Mouse (Mus musculus) E14TG2a.4 (cell line): ENCODE measurements around the gene Bhlhb9.

ENCODE experiments used
- H3K27me3 ChIP-seq: 2 replicates; pipeline ENCODE4 v1.6.1; 2014; ENCODE audit warnings: low read length, control low read depth; ENCODE audit not compliant: insufficient read depth
- H3K36me3 ChIP-seq: 2 replicates; pipeline ENCODE4 v1.6.1; 2014; ENCODE audit warnings: low read length, control low read depth; ENCODE audit not compliant: insufficient read depth
- H3K4me1 ChIP-seq: replicated peaks from 2 replicates; pipeline ENCODE4 v1.6.1; 2014; ENCODE audit warnings: low read depth, low read length, control low read depth
- H3K4me3 ChIP-seq: replicated peaks from 2 replicates; pipeline ENCODE4 v1.5.1; 2014; ENCODE audit warnings: mild to moderate bottlenecking, low read length
- H3K9me3 ChIP-seq: 2 replicates; pipeline ENCODE4 v1.6.1; 2014; ENCODE audit warnings: low read length, control low read depth
- CTCF ChIP-seq: conservative IDR thresholded peaks from 2 replicates; pipeline ENCODE4 v1.5.1; 2014; ENCODE audit warnings: low read length
- NANOG ChIP-seq: IDR thresholded peaks from 2 replicates; pipeline ENCODE4 v1.6.1; 2014; ENCODE audit warnings: borderline replicate concordance, low read length, mixed read lengths
- POU5F1 ChIP-seq: IDR thresholded peaks from 2 replicates; pipeline ENCODE4 v1.6.1; 2014; ENCODE audit warnings: low read length, borderline replicate concordance

Gene Bhlhb9

GRCm38 (mm10) chrX:135885411-135886233 is 88.2 kb downstream of the Bhlhb9 start:
- no peak for TF ChIP-seq NANOG
- TF ChIP-seq CTCF: no peak
- Histone ChIP-seq H3K4me1 (0 out of 2 replicates have a peak, but pooled peaks cover 7% of the 10 kb centered on the region), H3K36me3 (peaks cover 34% of the 10 kb centered on the region), H3K9me3 (no peaks in the 10 kb centered on the region), H3K4me3 (peak overlapping the region; percentile 89), H3K27me3 (no peaks in the 10 kb centered on the region)

GRCm38 (mm10) chrX:135886234-135886585 is 88.8 kb downstream of the Bhlhb9 start:
- TF ChIP-seq NANOG (no peak), POU5F1 (no peak), CTCF (no peak)
- peak overlapping the region; percentile 89 for H3K4me3 ChIP-seq
- peaks cover 34% of the 10 kb centered on the region for H3K36me3 ChIP-seq
- no peaks in the 10 kb centered on the region for H3K27me3 ChIP-seq
- H3K9me3 ChIP-seq: no peaks in the 10 kb centered on the region
- 0 out of 2 replicates have a peak, but pooled peaks cover 7% of the 10 kb centered on the region for H3K4me1 ChIP-seq

- Histone ChIP-seq H3K27me3 (no peaks in the 10 kb centered on the region), H3K36me3 (no peaks in the 10 kb centered on the region), H3K4me1 (0 out of 2 replicates have a peak, but pooled peaks cover 3% of the 10 kb centered on the region), H3K4me3 (no peak overlapping the region), H3K9me3 (no peaks in the 10 kb centered on the region)
- TF ChIP-seq CTCF (no peak), POU5F1 (no peak), NANOG (no peak)
Observed at GRCm38 (mm10) chrX:135916580-135916979, 119.2 kb downstream of the Bhlhb9 start.

GRCm38 (mm10) chrX:135917116-135917515 is 119.7 kb downstream of the Bhlhb9 start:
- no peak for TF ChIP-seq NANOG
- no peak for TF ChIP-seq CTCF
- no peak for TF ChIP-seq POU5F1
- Histone ChIP-seq H3K36me3 (no peaks in the 10 kb centered on the region), H3K9me3 (no peaks in the 10 kb centered on the region), H3K4me1 (0 out of 2 replicates have a peak, but pooled peaks cover 3% of the 10 kb centered on the region), H3K27me3 (no peaks in the 10 kb centered on the region), H3K4me3 (no peak overlapping the region)

- TF ChIP-seq NANOG (no peak), CTCF (no peak), POU5F1 (no peak)
- Histone ChIP-seq H3K9me3 (no peaks in the 10 kb centered on the region), H3K4me3 (no peak overlapping the region), H3K36me3 (no peaks in the 10 kb centered on the region), H3K4me1 (0 out of 2 replicates have a peak, but pooled peaks cover 7% of the 10 kb centered on the region), H3K27me3 (no peaks in the 10 kb centered on the region)
Observed at GRCm38 (mm10) chrX:135922162-135922561, 124.8 kb downstream of the Bhlhb9 start.

- Histone ChIP-seq H3K27me3 (no peaks in the 10 kb centered on the region), H3K36me3 (no peaks in the 10 kb centered on the region), H3K4me1 (0 out of 2 replicates have a peak, but pooled peaks cover 7% of the 10 kb centered on the region), H3K4me3 (no peak overlapping the region), H3K9me3 (no peaks in the 10 kb centered on the region)
- TF ChIP-seq POU5F1 (no peak), CTCF (no peak), NANOG (peak; percentile 40; the same call in 1 of the 2 replicates)
Observed at GRCm38 (mm10) chrX:135925911-135926310, 128.5 kb downstream of the Bhlhb9 start.

GRCm38 (mm10) chrX:135928588-135928987 is 131.2 kb downstream of the Bhlhb9 start:
- H3K27me3 ChIP-seq: no peaks in the 10 kb centered on the region
- no peaks in the 10 kb centered on the region for H3K9me3 ChIP-seq
- H3K36me3 ChIP-seq: no peaks in the 10 kb centered on the region
- 0 out of 2 replicates have a peak, but pooled peaks cover 4% of the 10 kb centered on the region for H3K4me1 ChIP-seq
- TF ChIP-seq CTCF: no peak
- no peak for TF ChIP-seq NANOG
- no peak for TF ChIP-seq POU5F1
- no peak overlapping the region for H3K4me3 ChIP-seq

- H3K4me3 ChIP-seq: no peak overlapping the region
- no peaks in the 10 kb centered on the region for H3K4me1 ChIP-seq
- no peak for TF ChIP-seq POU5F1
- TF ChIP-seq CTCF: no peak
- TF ChIP-seq NANOG: no peak
- H3K27me3 ChIP-seq: no peaks in the 10 kb centered on the region
- H3K9me3 ChIP-seq: no peaks in the 10 kb centered on the region
- H3K36me3 ChIP-seq: peaks cover 2% of the 10 kb centered on the region; the same call in 1 of the 2 replicates
Observed at GRCm38 (mm10) chrX:135936452-135936851, 139.1 kb downstream of the Bhlhb9 start.
